Mouse (Mus musculus) intestine, embryonic 15.5 days (tissue): ENCODE results near the gene Olfr370. TPM values are rescaled to one million over a fixed set of nuclear protein-coding genes. Genes with fewer than 3 reads are reported as not detected.

ENCODE experiments used
- ATAC-seq: fragments of 200-750 bp; cut with Nextera tagmentation; 2 replicates; pipeline ENCODE4 v1.8.0; 2017; ENCODE audit warnings: moderate TSS enrichment, moderate library complexity
- H3K27ac ChIP-seq: fragments of 300-500 bp; sonication (generic); 2 replicates; pipeline ENCODE4 v1.5.1; 2015; ENCODE audit warnings: mild to moderate bottlenecking, inconsistent platforms
- H3K27me3 ChIP-seq: fragments of 300-500 bp; sonication (generic); replicated peaks from 2 replicates; pipeline ENCODE4 v1.6.1; 2015; ENCODE audit warnings: inconsistent platforms
- H3K36me3 ChIP-seq: fragments of 300-500 bp; sonication (generic); 2 replicates; pipeline ENCODE4 v1.6.1; 2015; ENCODE audit warnings: inconsistent platforms
- H3K4me1 ChIP-seq: fragments of 300-500 bp; sonication (generic); replicated peaks from 2 replicates; pipeline ENCODE4 v1.6.1; 2015; ENCODE audit warnings: inconsistent platforms
- H3K4me2 ChIP-seq: fragments of 300-500 bp; sonication (generic); replicated peaks from 2 replicates; pipeline ENCODE4 v1.6.1; 2015; ENCODE audit warnings: mild to moderate bottlenecking, inconsistent platforms
- H3K4me3 ChIP-seq: fragments of 300-500 bp; sonication (generic); replicated peaks from 2 replicates; pipeline ENCODE4 v1.5.1; 2015; ENCODE audit warnings: inconsistent platforms
- H3K9ac ChIP-seq: fragments of 300-500 bp; sonication (generic); 2 replicates; pipeline ENCODE4 v1.6.1; 2015; ENCODE audit warnings: inconsistent platforms
- H3K9me3 ChIP-seq: fragments of 300-500 bp; sonication (generic); 2 replicates; pipeline ENCODE4 v1.6.1; 2016; ENCODE audit warnings: inconsistent platforms
- WGBS: fragments of 180-500 bp; shearing (Covaris S2); methylation state at CpG from one replicate; pipeline ENCODE4 v1.1.7; 2015; 5-methylcytosine and 5-hydroxymethylcytosine counted together
- polyA plus RNA-seq: library from polyadenylated mRNA; unstranded; fragments of >200 nt; fragmentation: Nextera tagmentation; extraction: Ambion mirVana; gene quantifications from 2 replicates; pipeline ENCODE4 v1.2.1, GENCODE M21; 2015

Olfr370 gene
- polyA plus RNA-seq, 1 experiment from 2014 or later, result not detected

DNA sequence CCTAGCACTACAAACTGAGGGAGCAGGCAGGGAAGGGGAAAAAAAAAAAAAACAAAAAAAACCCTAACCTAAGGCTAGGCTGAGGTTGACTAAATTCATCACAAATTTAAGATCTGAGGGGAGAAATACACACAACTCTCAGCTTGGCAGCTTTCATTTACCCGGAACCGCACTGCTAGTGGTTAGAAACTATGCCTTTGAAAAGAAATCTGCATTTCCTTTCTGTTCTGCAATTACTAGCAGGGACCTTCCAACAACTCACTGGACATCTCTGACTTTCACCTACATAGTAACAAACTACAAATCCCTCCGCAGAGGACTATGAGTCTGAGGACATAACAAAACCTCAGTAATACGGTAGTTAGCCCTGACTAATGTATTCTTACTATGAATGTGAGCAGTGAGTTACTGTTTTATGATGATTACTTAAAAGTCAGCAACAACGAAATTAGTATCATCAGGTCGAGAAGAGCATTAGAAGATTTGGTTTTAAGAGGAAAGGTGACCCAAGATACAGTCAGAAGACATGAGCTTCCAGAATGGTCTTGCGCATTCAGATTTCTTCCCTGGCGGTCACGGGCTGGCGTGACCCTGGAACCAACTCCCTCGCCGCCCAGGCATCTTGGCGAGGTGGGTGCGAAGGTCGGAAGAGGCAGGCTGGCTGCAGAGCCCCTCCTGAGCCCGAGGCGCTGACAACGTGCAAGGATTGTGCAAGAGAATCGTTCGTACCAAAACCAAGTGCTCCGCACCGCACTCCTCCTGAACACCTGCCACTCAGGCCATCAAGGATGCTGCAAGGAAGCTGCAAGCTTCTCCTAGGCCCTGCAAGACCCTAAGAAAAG is 58.0 kb downstream of the Olfr370 start:
- Histone ChIP-seq H3K9me3 (no peaks in the 10 kb centered on the region), H3K27ac (peak overlapping the region; percentile 84), H3K27me3 (no peaks in the 10 kb centered on the region), H3K4me1 (peaks cover 18% of the 10 kb centered on the region), H3K4me2 (peak overlapping the region; percentile 79), H3K4me3 (peak overlapping the region; percentile 73), H3K36me3 (no peaks in the 10 kb centered on the region), H3K9ac (peak overlapping the region; percentile 78)
- peak; percentile 60 for ATAC-seq
- 3% methylated on average over 22 of the region's 22 CpGs for WGBS

- peak overlapping the region; percentile 73 for H3K4me3 ChIP-seq
- WGBS, result under 1% methylated on average over 43 of the region's 43 CpGs
- peak; percentile 99 for ATAC-seq
- H3K27ac ChIP-seq, result peak overlapping the region; percentile 84
- H3K9me3 ChIP-seq, result no peaks in the 10 kb centered on the region
- H3K4me2 ChIP-seq, result peak overlapping the region; percentile 79
- peak overlapping the region; percentile 78 for H3K9ac ChIP-seq
- H3K4me1 ChIP-seq, result peaks cover 12% of the 10 kb centered on the region
- no peaks in the 10 kb centered on the region for H3K27me3 ChIP-seq
- no peaks in the 10 kb centered on the region for H3K36me3 ChIP-seq
These were observed 58.8 kb downstream of the Olfr370 start for GRCm38 (mm10) chr8:83594167-83595049.

Other genes with a start within 250 kb of the Olfr370 start
- gene Ucp1, start 245.4 kb upstream of the Olfr370 start, polyA plus RNA-seq, result not detected in 2 replicates
- 11.6 and 11.9 TPM in 2 replicates for gene Elmod2, start 203.3 kb upstream of the Olfr370 start, polyA plus RNA-seq
- gene Mgat4d, start 187.3 kb upstream of the Olfr370 start, polyA plus RNA-seq, result not detected in 2 replicates
- 0.48 and 0.55 TPM in 2 replicates for gene Clgn, start 145.9 kb upstream of the Olfr370 start, polyA plus RNA-seq
- gene Scoc, start 77.4 kb upstream of the Olfr370 start, polyA plus RNA-seq, result 96.0 and 117 TPM in 2 replicates
- gene Ndufb7, start 30.9 kb downstream of the Olfr370 start, polyA plus RNA-seq, result 370 and 398 TPM in 2 replicates
- gene Tecr, start 72.2 kb downstream of the Olfr370 start, polyA plus RNA-seq, result 610 and 639 TPM in 2 replicates
- gene Dnajb1, start 72.4 kb downstream of the Olfr370 start, polyA plus RNA-seq, result 47.0 and 48.2 TPM in 2 replicates
- gene Gipc1, start 116.9 kb downstream of the Olfr370 start, polyA plus RNA-seq, result 163 and 166 TPM in 2 replicates
- gene Ptger1, start 130.9 kb downstream of the Olfr370 start, polyA plus RNA-seq, result 1.2 and 1.6 TPM in 2 replicates
- 34.4 and 35.2 TPM in 2 replicates for gene Pkn1, start 163.4 kb downstream of the Olfr370 start, polyA plus RNA-seq
- gene Ddx39, start 179.4 kb downstream of the Olfr370 start, polyA plus RNA-seq, result 215 and 226 TPM in 2 replicates
- 32.3 and 35.4 TPM in 2 replicates for gene Adgre5, start 205.5 kb downstream of the Olfr370 start, polyA plus RNA-seq